Mouse (Mus musculus) left cerebral cortex, postnatal 4 days (tissue): ENCODE measurements around the gene Slco1a6. TPM values are rescaled to one million over a fixed set of nuclear protein-coding genes. Genes with fewer than 3 reads are reported as not detected.
"Not testable (repeated sequence)": the region's sequence is repeated elsewhere in the genome, so short reads cannot be mapped to it uniquely, and the experiment has no call there.

Source experiments
- DNase-seq: peaks from one replicate; pipeline ENCODE4 v3.0.0-alpha.2; 2022
- intact Hi-C: fragments of 180-260 bp; cut with DNase I; formaldehyde crosslinking; loops from one replicate; pipeline ENCODE4 v1.15.1; 2025
- total RNA-seq, 2 experiments: library from RNA; stranded (reverse); gene quantifications; 2 replicates each; pipeline ENCODE4 v1.2.3; 2021

The Slco1a6 gene
- total RNA-seq, result 1 to 10 TPM; 2.1 to 4.9 TPM

DNA sequence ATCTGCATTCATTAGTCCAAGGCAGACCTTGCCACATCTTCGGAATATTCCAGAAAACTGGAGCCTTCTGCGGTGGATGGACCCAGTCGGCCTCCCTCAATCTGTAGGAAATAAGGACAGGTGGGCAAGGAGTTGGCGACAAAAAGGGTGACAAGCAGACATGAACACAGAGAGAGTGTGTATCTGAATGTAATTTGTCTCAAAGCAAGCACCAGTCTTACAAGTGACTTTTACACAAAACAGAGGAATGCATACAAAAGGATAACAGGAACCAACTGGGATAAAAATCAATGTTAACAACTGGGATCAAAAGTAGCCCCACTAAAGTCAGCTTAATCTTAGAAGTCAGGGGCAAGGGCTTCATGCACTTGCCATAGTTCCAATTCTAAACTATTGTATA, at the start of gene Slco1a6:
Slco1a6 (minus strand) TSS at position 101 of the 400 bp plus-strand sequence.
- no peak for DNase-seq
- intact Hi-C loops, result no loop called here

DNA sequence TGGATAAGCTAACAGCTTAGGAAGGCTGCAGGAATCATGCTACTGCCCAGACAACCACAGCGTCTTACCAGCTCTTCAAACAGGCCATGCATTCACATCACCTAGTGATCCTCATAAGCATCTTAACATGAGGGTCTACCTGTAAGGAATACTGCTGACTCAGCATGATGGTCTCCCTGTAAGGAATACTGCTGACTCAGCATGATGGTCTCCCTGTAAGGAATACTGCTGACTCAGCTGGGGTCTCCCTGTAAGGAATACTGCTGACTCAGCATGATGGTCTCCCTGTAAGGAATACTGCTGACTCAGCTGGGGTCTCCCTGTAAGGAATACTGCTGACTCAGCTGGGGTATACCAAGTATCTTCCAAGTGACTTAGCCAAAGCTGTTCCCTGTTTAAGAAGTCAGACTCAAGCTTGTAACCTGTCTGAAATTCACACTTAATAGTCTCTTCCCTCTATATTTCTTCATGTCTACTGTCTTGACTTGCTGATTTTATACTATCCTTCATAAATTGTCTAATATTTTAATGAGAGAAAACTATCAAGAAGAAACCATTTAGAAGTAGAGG, 42.5 kb upstream of the Slco1a6 start:
- DNase-seq, intact Hi-C loops: not testable (repeated sequence)

DNA sequence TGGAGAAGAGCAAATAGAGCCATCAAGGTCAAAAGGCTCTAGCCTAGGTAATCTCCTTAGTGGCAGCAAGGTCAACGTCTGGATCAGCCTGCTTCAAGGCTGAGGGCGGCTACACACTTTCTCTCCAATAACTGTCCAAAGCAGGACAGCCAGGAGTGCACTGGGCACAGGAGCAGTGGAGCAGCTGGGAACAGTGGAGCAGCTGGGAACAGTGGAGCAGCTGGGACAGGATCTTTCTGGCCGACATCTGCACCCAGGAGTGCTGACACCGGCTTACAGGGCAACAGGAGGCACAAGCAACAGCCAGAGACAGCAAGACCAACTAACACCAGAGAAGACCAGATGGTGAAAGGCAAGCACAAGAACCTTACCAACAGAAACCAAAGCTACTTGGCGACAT, 36.7 kb upstream of the Slco1a6 start:
- intact Hi-C loops, result no loop called here
- no peak for DNase-seq

DNA sequence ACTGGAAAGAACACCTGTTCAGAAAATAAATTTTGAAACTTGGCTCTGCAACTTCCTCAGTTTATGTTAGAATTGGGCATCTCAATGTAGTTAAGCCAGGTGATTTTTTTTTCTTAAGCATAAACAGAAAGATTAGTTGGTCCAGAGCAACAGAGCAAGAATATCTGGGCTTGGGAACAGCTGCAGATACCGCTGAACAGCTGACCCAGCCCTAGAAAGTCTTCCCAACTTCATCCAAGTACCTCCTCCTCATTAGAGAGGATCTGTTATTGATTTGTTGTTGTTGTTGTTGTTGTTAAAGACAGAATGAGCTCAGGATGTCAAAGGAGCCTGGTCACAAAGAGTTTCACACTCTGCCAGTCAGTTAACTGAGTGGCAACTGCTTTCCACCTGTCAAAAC, 31.1 kb upstream of the Slco1a6 start:
- intact Hi-C loops, result no loop called here
- DNase-seq, result no peak

DNA sequence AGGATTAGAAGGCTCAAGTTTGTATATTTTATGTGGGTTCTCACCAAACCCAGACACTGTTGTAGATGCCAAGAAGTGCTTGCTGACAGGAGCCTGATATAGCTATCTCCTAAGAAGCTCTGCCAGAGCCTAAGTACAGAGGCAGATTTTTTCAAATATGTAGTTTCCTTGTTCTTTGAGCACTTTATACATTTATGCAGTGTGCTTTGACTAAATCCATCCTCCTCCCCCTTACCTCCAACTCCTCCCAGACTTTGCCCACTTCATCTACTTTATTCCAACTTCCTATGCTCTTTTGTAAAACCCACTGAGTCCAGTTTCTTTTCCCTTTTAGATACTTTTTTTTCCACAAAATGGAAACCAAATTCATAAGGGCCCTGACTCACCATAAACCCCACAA, 11.8 kb upstream of the Slco1a6 start:
- DNase-seq, result no peak
- intact Hi-C loops, result no loop called here

DNA sequence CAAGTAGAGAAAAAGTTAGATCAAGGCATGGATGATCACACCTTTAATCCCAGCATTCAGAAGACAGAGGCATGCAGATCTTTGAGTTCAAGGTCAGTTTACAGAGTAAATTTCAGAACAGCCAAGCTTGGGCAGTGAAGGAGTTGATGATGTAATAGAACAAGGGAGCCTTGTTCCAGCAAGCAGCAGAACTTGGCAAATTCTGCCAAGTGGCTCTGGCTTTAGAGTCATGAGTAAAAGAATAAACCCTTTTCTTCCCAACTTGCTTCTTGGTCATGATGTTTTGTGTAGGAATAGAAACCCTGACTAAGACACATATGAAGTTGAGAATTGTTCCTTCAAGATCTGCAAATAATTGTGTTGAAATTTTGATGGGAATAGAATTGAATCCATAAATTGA, 3.5 kb upstream of the Slco1a6 start:
- intact Hi-C loops, result no loop called here
- no peak for DNase-seq

DNA sequence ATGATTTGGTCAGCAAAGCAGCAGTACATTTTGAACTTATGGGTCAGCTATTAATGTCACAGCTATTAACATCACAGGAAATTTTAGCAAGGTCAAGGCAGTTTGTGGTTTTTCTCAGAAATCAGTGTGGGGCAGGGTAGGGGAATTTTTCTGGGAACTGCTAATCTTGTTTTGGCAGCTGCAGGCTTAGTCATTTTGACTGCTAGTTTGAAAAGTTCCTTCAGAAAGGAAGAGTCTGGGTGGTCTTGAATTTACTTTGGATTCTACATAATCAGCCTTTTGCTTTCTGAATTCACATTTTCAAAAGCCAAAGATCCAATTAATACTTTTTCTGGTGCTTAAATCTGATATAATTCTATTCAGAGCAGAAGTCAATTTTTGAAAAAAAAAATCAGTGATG, 1.4 kb upstream of the Slco1a6 start:
- intact Hi-C loops, result no loop called here
- DNase-seq, result no peak

DNA sequence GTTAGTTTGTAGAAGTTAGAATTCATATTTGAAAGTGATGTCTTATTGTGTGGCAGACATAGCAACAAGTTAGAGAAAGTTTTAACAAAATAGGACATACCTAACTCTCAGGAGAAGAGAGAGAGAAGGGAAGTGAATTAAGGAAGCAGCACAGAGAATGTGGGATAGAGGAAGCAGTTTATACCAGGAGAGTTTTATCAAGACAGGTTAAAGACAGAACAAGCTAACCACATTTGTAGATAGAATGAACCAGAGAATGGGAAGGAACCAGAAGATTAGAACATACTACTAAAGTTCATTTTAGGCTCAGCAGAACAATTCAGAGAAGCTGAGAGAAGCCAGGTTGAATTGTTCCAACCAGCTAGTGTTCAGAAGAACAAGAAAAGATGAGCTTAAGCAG, 7.8 kb downstream of the Slco1a6 start:
- no peak for DNase-seq
- intact Hi-C loops, result no loop called here

DNA sequence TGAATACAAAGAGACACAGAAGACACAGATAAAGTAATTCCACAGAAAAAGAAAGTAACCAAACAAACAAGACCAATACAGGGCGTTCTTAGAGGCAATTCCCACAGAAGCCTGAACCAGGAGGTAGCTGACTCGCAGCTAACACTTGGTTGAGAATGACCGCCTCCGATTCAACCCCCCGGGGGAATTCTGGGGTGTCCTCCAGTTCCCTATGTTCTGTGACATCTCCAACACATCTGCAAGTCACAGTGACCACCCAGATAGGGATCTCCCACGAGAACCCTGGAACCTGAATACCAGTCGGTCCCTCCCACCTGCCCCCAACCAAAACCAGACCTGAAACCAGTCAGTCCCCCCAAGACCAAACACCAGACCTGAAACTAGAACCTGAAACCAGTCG, 14.1 kb downstream of the Slco1a6 start:
- intact Hi-C loops, result no loop called here
- no peak for DNase-seq

DNA sequence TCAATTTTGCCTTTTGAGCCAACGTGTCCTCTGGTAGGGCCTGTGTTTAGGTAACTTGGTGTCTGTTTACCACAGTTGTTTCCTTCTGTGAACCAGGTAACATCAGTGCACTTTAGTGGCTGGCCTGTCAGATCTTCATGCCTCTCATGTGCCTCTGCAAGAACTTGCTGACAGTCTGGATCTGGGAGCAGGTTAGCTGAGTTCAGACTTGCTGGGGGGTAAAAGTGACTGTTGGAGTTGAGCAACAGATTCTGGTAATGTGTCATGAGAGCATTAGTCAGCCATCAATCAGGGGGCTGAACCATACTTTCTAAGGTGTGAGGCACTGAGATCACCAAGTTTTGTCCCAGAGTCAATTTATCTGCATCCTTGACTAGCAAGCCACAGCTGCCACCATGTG, 16.4 kb downstream of the Slco1a6 start:
- intact Hi-C loops, result no loop called here
- no peak for DNase-seq

DNA sequence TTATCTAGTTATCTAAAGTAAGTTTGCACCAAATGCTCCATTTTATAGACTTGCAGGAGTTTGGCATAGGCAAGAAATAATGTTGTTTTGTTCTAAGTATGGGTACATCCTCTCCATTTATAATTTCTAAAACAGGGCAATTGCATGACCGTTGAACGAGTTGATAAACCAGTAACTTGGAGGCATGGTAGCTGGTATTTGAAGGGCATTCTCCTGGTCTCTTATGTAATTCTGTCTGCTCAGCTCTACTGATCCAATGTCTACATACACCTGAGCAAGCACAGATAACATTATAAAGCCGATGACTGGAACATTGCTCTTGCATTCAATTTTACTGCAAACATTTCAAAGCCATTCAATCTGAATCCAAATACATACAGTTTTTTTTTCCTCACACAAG, 20.9 kb downstream of the Slco1a6 start:
- no peak for DNase-seq
- intact Hi-C loops, result no loop called here

DNA sequence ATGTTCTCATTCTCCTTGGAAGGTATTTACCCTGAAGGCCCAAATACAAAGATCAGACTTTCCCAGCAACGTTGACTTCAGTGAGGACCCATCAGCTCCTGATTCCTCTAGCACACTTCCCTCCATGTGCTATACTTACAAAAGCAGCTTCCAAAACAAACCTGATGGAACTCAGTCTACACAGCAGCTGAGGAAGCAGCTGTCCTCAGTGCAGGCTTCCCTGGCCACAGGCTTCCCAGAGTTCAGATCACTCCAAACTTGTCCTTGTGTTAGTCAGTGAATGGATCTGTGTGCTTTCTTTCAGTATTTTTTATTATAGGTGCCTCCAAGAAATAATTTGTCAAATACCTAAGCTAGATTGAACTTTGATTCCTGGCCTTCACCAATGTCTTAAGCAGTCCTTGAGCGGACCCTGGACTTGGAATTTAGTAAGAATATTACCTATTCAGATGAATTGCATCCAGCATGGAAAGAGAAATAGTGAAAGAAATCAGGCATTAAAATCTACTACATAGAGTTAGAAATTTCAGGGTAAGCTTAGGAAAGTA, 22.4 kb downstream of the Slco1a6 start:
- no peak for DNase-seq
- intact Hi-C loops, result no loop called here

DNA sequence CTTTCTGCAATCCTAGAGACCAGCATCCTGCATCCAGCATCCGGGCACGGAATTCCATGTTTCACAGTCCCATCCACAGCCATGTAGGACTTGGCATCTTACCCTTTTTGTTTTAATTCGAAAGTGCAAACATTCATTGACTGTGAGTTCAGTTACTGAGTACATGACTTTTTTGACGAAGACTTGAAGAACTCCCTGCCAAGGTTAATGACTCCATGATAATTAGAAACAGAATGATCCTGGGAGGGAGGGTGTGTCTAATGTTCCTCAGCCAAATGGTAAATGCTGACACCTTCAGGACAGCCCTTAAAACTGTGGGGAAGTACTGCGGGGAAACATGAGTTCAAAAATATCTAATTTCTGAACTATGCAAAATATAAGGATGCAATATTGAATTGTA, 44.9 kb downstream of the Slco1a6 start:
- DNase-seq, result no peak
- intact Hi-C loops, result no loop called here

DNA sequence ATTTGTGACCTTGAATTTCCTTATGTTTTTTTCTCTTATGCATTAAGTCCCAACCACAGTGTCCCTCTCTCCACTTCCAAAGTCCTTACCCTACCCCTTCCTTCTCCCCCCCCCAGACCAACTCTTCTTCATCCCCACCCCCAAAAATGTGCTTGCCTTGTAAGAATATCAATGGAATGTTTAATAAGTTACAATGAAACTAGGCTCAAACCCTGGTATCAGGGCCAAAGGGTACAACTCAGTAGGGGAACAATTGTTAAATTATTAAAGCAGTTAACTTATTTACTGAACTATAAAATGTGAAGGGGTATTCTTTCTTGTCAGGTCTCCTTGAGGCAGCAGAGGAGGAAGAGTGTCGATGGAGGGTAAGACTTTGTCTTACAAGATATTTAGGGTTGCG, 47.1 kb downstream of the Slco1a6 start:
- intact Hi-C loops, result no loop called here
- DNase-seq, result no peak

DNA sequence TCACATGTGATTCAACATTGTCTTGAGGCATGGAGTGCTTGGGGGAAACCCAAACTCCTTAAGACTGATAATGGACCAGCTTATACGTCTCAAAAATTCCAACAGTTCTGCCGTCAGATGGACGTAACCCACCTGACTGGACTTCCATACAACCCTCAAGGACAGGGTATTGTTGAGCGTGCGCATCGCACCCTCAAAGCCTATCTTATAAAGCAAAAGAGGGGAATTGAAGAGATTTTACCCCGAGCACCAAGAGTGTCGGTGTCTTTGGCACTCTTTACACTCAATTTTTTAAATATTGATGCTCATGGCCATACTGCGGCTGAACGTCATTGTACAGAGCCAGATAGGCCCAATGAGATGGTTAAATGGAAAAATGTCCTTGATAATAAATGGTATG, 54.2 kb downstream of the Slco1a6 start:
- intact Hi-C loops, result not testable (repeated sequence)

DNA sequence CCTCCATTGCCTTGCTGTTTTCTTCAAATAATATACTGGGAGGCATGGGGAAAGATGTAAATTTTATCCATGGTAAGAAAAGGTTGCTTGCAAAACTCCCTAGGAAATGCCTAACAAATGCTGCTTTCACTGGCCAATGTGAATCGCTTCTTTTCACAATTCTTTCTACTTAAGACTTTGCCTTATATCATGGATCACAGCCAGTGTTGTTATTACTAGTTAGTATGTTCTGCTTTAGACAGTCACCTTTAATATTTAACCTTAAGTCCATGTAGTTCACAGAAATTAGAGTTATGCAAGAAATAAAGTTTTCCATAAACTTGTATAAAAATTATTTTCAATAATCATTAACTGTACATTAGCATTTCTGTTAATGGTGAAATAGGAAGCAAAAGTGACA, 60.0 kb downstream of the Slco1a6 start:
- no peak for DNase-seq
- intact Hi-C loops, result no loop called here

More for the DNA sequence above, 54.2 kb downstream of the Slco1a6 start:
- not testable (repeated sequence) for DNase-seq

DNA sequence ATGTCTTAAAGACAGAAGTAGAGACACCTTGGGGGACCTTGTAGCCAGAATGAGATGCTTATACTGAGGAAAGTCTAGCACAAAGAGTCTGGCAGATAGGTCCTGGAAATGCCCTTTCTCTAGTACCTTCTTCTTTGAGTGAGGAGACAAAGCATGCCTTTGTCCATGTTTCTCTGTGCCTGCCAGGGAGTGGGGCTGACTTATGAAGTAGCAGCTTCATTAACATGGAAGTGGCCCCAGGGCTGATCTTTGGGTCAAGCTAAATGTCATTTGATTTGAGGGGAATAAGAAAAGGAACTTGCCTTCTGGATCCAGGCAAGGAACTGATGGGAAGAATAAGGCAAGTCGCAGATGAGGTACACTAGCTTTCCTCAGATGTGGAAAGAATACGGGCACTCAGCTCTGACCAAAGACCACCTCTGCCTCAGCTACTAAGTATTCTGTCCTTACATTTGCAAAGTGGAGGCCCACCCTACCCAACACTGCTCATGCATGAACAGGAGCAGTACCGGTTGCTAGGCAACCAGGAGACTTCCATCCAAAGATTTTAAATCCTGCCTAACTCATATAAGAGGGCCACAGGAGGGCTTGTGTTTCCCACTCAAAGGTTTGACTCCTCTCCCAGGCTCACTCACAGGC, 96.5 kb downstream of the Slco1a6 start:
- peak; percentile 14 for DNase-seq
- intact Hi-C loops, result no loop called here

DNA sequence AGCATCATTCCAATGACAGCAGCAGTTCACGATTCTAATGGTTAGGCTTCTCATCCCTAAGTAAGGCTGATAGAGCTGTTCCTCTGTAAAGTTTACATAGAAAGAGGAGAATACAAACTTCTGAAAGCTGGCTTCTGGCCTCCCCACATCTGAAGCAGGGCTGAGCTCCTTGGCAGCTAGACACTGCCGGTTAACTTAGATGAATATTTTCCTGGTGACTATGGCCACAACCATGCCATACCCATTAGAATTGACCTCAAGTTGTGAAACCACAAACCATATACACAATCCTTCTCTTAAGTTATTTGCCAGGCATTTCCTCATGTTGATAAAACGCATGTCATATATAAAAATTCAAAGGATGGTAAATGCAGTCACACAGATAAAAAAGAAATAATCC, 117.2 kb downstream of the Slco1a6 start:
- intact Hi-C loops, result no loop called here
- no peak for DNase-seq

DNA sequence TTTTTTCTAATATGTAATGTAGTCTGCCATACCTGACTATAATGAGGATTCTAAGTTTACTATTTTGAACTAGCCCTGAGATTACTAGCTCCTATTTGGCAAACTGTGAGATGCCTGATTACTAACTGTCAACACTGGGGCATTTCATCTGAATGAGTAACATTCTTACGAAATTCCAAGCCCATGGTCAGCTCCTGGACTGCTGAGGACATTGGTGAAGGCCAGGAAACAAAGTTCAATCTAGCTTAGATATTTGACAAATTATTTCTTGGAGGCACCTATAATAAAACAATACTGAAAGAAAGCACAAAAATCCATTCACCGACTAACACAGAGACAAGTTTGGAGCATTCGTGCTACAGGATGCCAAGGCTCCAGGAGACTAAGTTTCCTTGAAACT, 150.0 kb downstream of the Slco1a6 start:
- DNase-seq, intact Hi-C loops: not testable (repeated sequence)

DNA sequence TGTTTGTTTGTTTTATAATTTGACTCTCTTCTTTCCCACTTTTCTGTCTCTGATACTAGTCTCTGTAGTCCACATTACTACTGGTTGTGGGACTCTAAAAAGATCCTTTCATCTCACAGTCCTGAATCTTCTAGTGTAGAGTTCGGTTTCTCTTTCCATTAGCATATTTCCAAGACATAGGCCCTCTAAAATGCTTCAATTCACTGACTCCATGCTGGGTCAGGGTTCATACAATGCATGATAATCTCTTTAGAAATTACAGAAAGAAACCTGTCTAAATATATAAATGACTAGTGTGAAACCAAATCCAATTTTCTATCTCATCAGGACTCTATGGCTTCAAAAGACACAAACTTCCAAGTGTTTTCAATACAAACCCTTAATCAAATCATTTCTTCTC, 160.6 kb downstream of the Slco1a6 start:
- no peak for DNase-seq
- intact Hi-C loops, result loop anchor here (10.0 kb wide), 1 partner anchor 563 kb away; no protein-coding TSS in a partner anchor

DNA sequence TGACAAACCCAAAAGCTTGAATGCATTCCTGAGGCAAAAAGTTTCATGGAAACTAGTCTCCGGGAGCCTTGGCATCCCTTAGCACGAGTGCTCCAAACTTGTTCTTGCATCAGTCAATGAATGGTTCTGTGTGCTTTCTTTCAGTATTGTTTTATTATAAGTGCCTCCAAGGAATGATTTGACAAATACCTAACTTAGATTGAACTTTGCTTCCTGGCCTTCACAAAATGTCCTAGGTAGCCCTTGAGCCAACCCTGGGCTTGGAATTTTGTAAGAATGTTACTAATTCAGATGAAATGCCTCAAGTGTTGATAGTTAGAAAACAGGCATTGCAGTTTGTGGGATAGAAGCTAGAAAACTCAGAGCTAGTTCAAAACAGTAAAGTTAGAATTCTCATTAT, 162.6 kb downstream of the Slco1a6 start:
- no peak for DNase-seq
- intact Hi-C loops, result loop anchor here (10.0 kb wide), 1 partner anchor 561 kb away; no protein-coding TSS in a partner anchor

DNA sequence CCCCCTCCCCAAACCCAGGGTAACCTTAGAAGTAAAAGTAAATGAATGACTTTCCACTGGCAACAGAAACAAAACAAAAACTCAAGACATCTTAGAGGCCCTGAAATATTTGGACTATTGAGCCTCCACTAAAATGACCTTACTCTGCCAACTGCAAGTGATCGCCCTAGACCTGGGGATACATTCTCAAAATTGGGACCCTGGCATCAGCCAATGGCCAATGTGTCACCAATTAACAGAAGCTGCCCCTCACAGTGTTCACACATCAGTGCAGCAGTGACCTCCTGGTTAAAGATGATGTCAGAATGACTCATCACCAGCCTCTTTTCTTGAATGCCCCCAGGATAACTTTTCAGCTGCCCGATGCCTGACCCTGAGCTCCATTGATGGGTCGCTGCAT, 166.4 kb downstream of the Slco1a6 start:
- intact Hi-C loops, result loop anchor here (10.0 kb wide), 1 partner anchor 557 kb away; no protein-coding TSS in a partner anchor
- no peak for DNase-seq
